Mouse (Mus musculus) liver, embryonic 14.5 days (tissue): ENCODE measurements around the gene Dgkz. TPM values are rescaled to one million over a fixed set of nuclear protein-coding genes. Genes with fewer than 3 reads are reported as not detected.

Experiments used
- ATAC-seq: fragments of 200-750 bp; cut with Nextera tagmentation; 2 replicates; pipeline ENCODE4 v1.8.0; 2017; ENCODE audit warnings: moderate number of reproducible peaks, mild to moderate bottlenecking, moderate library complexity; ENCODE audit not compliant: insufficient read depth
- DNase-seq, 3 experiments: peaks; one replicate each; pipeline ENCODE4 v3.0.0-alpha.2; 2012 to 2013; ENCODE audit warnings: low read depth in 3 of 3, low spot score in 3 of 3
- H3K27ac ChIP-seq: fragments of 300-500 bp; sonication (generic); 2 replicates; pipeline ENCODE4 v1.5.1; 2014; ENCODE audit warnings: moderate library complexity, mild to moderate bottlenecking, control low read depth, inconsistent platforms
- H3K27me3 ChIP-seq: fragments of 300-500 bp; sonication (generic); 2 replicates; pipeline ENCODE4 v1.6.1; 2014; ENCODE audit warnings: mild to moderate bottlenecking, low read length, moderate library complexity; ENCODE audit not compliant: control insufficient read depth, insufficient read depth
- H3K36me3 ChIP-seq: fragments of 300-500 bp; sonication (generic); replicated peaks from 2 replicates; pipeline ENCODE4 v1.6.1; 2014; ENCODE audit warnings: low read depth; ENCODE audit not compliant: control insufficient read depth, insufficient read depth
- H3K4me1 ChIP-seq, 2 experiments: fragments of 200-500 bp in 1 of 2; fragments of 300-500 bp in 1 of 2; sonication (generic) in 1 of 2; replicated peaks; 2 replicates each; pipeline ENCODE4 v1.6.1; 2012 to 2014; ENCODE audit warnings: antibody characterized with exemption in 1 of 2, inconsistent platforms in 1 of 2, low read length in 1 of 2; ENCODE audit not compliant: control insufficient read depth in 2 of 2, insufficient read depth in 2 of 2
- H3K4me2 ChIP-seq: fragments of 300-500 bp; sonication (generic); 2 replicates; pipeline ENCODE4 v1.6.1; 2014; ENCODE audit warnings: low read depth, mild to moderate bottlenecking, control low read depth, moderate library complexity
- H3K4me3 ChIP-seq, 2 experiments: fragments of 200-500 bp in 1 of 2; fragments of 300-500 bp in 1 of 2; sonication (generic) in 1 of 2; 2 replicates each; pipeline ENCODE4 v1.5.1; 2012 to 2014; ENCODE audit warnings: low read depth in 2 of 2, low read length in 2 of 2, mild to moderate bottlenecking in 2 of 2, control low read depth in 1 of 2, inconsistent platforms in 1 of 2, moderate library complexity in 1 of 2; ENCODE audit not compliant: insufficient read depth in 1 of 2
- H3K9ac ChIP-seq: fragments of 300-500 bp; sonication (generic); replicated peaks from 2 replicates; pipeline ENCODE4 v1.6.1; 2014; ENCODE audit warnings: mild to moderate bottlenecking, control low read depth, moderate library complexity
- H3K9me3 ChIP-seq: fragments of 300-500 bp; sonication (generic); 2 replicates; pipeline ENCODE4 v1.6.1; 2016; ENCODE audit warnings: low read length, mixed read lengths; ENCODE audit not compliant: control insufficient read depth
- CTCF ChIP-seq: IDR thresholded peaks from 2 replicates; pipeline ENCODE4 v1.5.1; 2016; ENCODE audit warnings: antibody characterized with exemption, low read depth, control low read depth
- EP300 ChIP-seq: IDR thresholded peaks from 2 replicates; pipeline ENCODE4 v1.6.1; 2016; ENCODE audit warnings: antibody characterized with exemption, low read depth
- WGBS: fragments of 180-500 bp; shearing (Covaris S2); extraction: QIAGEN DNeasy Blood & Tissue Kit; methylation state at CpG from one replicate; pipeline ENCODE4 v1.1.7; 2014; ENCODE audit not compliant: insufficient replicate concordance; 5-methylcytosine and 5-hydroxymethylcytosine counted together
- polyA plus RNA-seq, 2 experiments: library from polyadenylated mRNA; depleted of rRNA in 1 of 2; stranded (reverse) in 1 of 2; unstranded in 1 of 2; fragments of >200 nt; fragmentation: Nextera tagmentation in 1 of 2; extraction: Ambion mirVana in 1 of 2; gene quantifications; 2 replicates each; pipeline versions ENCODE4 v1.2.1 to v1.2.3; 2012 to 2014

Dgkz gene
- polyA plus RNA-seq, 2 experiments: 19.6 to 60.7 TPM

GRCm38 (mm10) chr2:91929936-91930335 is 45.7 kb downstream of the Dgkz start:
- Histone ChIP-seq H3K4me1 (peaks cover 5 to 7% of the 10 kb centered on the region in 2 experiments), H3K27me3 (peaks cover 20% of the 10 kb centered on the region), H3K4me2 (peak overlapping the region; percentile 52), H3K9me3 (no peaks in the 10 kb centered on the region), H3K4me3 (no peak overlapping the region), H3K27ac (no peak overlapping the region), H3K36me3 (peaks cover 3% of the 10 kb centered on the region), H3K9ac (no peak overlapping the region)
- TF ChIP-seq CTCF (peak; percentile 84), EP300 (no peak)
- no peak for DNase-seq
- ATAC-seq: no peak
- 17% methylated on average over 12 of the region's 12 CpGs for WGBS

GRCm38 (mm10) chr2:91929455-91929854 is 46.2 kb downstream of the Dgkz start:
- Histone ChIP-seq H3K9ac (no peak overlapping the region), H3K4me1 (peaks cover 5 to 7% of the 10 kb centered on the region in 2 experiments), H3K36me3 (no peaks in the 10 kb centered on the region), H3K27ac (no peak overlapping the region), H3K4me2 (no peak overlapping the region), H3K9me3 (no peaks in the 10 kb centered on the region), H3K27me3 (peaks cover 25% of the 10 kb centered on the region), H3K4me3 (no peak overlapping the region)
- ATAC-seq (no peak), DNase-seq (no peak)
- WGBS: 56% methylated on average over 3 of the region's 3 CpGs
- TF ChIP-seq EP300 (no peak), CTCF (no peak)

DNA sequence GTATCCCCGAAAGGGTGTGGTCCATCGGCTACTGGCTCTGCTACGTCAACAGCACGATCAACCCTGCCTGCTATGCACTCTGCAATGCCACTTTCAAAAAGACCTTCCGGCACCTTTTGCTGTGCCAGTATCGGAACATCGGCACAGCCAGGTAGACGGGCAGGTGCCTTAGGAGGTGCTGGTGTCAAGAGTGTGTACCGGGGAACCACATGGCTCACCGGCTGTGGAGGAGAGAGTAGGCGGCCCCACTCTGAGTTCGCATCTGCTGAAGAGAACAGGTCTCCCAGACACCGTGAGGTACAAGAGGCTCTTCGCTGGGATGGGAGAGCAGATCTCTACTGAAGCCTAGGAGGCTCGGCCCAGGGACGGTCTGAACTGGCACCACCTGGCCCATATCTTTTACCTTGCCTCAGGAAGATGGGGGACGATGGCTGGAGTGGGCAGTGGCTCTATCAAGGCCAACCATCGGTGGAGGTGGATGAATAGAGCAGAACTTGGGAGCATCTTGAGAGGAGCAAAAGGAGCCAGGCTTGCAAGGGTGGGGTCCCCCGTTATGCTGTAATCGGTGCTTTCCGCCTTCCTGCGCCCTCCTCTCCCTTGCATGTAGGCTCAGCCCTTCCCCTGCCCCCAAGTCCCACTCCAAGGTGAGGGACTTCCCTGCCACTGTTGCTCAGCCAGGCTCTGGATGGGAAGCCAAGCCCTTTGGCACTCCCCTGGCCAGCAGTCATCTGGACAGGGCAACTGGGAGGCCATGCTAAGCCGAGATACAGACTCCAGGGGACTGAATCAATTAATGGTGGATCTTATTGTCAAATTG is 46.9 kb downstream of the Dgkz start:
- WGBS: 67% methylated on average over 23 of the region's 23 CpGs
- no peaks in the 10 kb centered on the region for H3K9me3 ChIP-seq
- peaks cover 32% of the 10 kb centered on the region for H3K27me3 ChIP-seq
- ATAC-seq: no peak
- no peak overlapping the region for H3K4me2 ChIP-seq
- no peaks in the 10 kb centered on the region for H3K36me3 ChIP-seq
- H3K4me1 ChIP-seq: peaks cover 5 to 9% of the 10 kb centered on the region in 2 experiments
- no peak overlapping the region for H3K4me3 ChIP-seq
- no peak overlapping the region for H3K27ac ChIP-seq
- no peak for DNase-seq
- H3K9ac ChIP-seq: no peak overlapping the region
- TF ChIP-seq CTCF (no peak), EP300 (no peak)

DNA sequence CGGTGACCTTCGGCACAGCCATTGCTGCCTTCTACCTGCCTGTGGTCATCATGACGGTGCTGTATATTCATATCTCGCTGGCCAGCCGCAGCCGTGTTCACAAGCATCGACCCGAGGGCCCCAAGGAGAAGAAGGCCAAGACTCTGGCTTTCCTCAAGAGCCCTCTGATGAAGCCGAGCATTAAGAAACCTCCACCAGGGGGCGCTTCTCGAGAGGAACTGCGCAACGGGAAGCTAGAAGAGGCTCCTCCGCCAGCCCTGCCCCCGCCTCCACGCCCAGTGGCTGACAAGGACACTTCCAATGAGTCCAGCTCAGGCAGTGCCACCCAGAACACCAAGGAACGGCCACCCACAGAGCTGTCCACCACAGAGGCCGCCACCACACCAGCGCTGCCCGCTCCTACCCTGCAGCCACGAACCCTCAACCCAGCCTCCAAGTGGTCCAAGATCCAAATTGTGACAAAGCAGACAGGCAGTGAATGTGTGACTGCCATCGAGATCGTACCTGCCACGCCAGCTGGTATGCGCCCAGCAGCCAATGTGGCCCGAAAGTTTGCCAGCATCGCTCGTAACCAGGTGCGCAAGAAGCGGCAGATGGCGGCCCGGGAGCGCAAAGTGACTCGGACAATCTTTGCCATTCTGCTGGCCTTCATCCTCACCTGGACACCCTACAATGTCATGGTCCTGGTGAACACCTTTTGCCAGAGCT is 47.7 kb downstream of the Dgkz start:
- H3K4me3 ChIP-seq: no peak overlapping the region
- no peak overlapping the region; the same call in 1 of the 2 replicates for H3K4me2 ChIP-seq
- H3K9ac ChIP-seq: no peak overlapping the region
- no peaks in the 10 kb centered on the region for H3K36me3 ChIP-seq
- 35% methylated on average over 34 of the region's 34 CpGs for WGBS
- ATAC-seq (peak; percentile 6; the same call in 1 of the 2 replicates), DNase-seq (peak in 2 of 3 experiments; percentile 60 to 66)
- peaks cover 5 to 11% of the 10 kb centered on the region in 2 experiments for H3K4me1 ChIP-seq
- H3K9me3 ChIP-seq: no peaks in the 10 kb centered on the region
- no peak for TF ChIP-seq EP300
- peak; percentile 86 for TF ChIP-seq CTCF
- no peak overlapping the region for H3K27ac ChIP-seq
- peaks cover 40% of the 10 kb centered on the region for H3K27me3 ChIP-seq

DNA sequence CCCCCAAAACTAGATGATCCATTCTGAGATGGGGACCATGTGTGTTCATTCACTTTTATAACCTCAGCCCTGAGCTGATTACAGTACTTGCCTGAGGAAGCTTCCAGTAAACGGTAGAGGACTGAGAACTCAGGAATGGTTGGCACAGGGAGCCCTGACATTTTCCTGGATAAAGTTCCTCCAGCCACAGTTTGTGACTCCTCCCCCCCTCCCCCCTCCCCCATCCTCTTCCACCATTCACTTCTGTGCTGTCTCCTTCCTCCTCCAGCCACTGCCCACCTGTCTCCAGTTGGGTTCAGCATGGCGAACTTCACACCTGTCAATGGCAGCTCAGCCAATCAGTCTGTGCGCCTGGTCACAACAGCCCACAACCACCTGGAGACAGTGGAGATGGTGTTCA is 48.7 kb downstream of the Dgkz start, which contains the start of gene Chrm4:
Gene Chrm4 (plus strand): TSS at position 301 of the 400 bp plus-strand sequence.
- Histone ChIP-seq H3K4me3 (no peak within 1 kb of the TSS), H3K4me2 (no peak within 1 kb of the TSS; the same call in 1 of the 2 replicates), H3K9ac (no peak within 1 kb of the TSS), H3K27ac (no peak within 1 kb of the TSS), H3K9me3 (no peaks in the 10 kb centered on the region), H3K36me3 (no peaks in the 10 kb centered on the region), H3K4me1 (peaks cover 0 to 9% of the 10 kb centered on the region in 2 experiments; a peak in 3 of 4 replicates), H3K27me3 (peaks cover 50% of the 10 kb centered on the region)
- WGBS: 81% methylated on average over 3 of the region's 3 CpGs
- TF ChIP-seq EP300 (no peak), CTCF (no peak)
- DNase-seq (no peak), ATAC-seq (no peak)
